Mouse (Mus musculus) adrenal gland, adult 8-10 months (tissue): ENCODE measurements around the gene Nwd2. TPM values are rescaled to one million over a fixed set of nuclear protein-coding genes. Genes with fewer than 3 reads are reported as not detected.

Source experiments
- DNase-seq: peaks from one replicate; pipeline ENCODE4 v3.0.0; 2022
- total RNA-seq, 4 experiments: library from RNA; stranded (reverse); gene quantifications; 2 replicates each; pipeline ENCODE4 v1.2.4; 2022

Gene Nwd2
- total RNA-seq = under 1 TPM in 1 of 4 experiments, not detected in 3; 0.03 TPM

DNA sequence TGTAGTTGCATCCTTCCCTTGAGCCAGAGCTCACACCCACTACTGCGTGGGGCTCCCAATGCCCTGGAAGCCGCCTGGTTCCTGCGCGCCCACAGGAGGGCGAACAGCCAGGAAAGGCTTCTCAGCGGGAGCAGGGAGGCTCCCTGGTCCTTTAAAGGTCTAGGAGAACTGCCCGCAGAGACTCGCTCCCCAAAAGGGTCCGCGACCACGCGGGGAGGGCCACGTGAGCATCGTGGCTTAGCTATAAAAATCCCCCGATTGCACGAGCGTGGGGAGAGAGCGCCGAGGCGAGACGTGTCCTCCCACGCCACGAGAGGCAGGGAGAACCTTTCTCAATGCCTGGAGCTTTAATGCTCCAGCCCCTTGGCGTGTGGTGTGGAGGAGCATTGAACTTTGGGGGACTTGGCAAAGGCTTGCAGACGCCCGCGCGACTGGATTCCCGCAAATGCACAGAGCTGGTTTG is at the start of gene Nwd2:
TSS of gene Nwd2 (plus strand) at position 33 of the 463 bp plus-strand sequence.
- DNase-seq = no peak

- DNase-seq = no peak
These were observed 41.5 kb upstream of the Nwd2 start for GRCm38 (mm10) chr5:63607447-63607846.

- no peak for DNase-seq
These were observed 31.9 kb upstream of the Nwd2 start for GRCm38 (mm10) chr5:63616792-63617668.

DNA sequence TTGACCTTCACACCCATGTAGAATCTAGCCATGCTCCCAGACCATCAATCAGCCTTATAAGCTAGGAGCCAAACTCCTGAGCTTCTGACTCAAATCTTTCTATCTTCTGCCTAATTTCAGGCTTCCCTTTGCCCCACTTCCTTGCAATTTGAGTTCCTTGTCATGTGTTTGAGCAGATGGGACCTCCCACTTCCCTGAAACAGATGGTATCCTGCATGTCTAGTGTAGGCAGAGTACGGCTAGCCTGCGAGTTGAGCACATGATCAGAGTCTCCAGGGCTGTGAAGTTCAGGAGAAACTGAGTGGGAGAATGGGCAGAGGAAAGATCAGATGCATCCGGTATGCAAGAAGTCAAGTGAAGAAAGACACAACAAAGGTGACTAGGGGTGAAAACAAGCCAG is 24.8 kb upstream of the Nwd2 start:
- DNase-seq = no peak

DNA sequence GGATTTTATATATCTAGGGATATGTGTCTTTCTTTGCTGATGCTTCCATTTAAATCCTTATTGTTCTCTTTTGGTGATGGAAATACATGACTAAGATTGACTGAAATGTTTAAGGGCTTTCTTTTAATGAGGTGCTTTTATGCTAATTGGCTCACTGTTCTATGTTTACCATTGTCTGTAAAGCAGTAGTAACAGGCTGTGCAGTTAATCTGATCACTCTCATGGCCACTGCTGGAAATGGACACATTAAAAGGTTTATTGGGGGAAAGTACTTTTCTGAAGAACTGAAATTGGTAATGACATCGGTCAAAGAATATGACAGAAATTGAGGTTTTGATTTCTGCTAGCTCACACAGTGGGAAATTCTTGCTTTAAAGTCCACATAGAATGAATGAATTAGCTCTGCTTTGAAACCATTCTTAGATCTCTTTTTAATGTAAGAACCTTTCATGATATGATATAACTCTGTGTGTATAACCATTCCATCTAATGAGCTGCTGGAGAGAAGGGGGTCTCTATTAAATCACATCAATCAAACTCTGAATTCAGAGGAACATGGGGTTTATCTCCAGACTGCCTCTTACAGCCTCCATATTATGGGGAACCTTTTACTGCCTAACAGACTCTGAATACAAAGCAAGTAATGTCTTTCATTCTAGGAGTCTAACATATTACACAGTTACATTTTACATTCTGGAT is 20.9 kb upstream of the Nwd2 start:
- no peak for DNase-seq

DNA sequence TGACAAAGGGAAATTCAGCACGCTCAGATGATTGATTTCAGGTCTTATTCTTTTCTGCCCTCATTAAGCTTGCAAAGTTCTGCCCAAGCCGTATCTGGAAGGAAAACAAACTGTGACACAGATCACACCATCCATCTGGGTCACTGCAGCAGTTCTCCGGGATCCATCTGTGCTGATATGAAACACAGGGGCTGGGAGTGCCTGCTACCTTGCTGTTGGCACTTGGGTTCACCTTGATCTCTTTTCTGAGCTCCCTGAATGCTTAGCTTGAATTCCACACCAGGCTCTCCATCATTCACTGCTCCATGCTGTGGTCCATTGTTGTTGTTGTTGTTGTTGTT is 20.4 kb upstream of the Nwd2 start:
- DNase-seq = no peak

DNA sequence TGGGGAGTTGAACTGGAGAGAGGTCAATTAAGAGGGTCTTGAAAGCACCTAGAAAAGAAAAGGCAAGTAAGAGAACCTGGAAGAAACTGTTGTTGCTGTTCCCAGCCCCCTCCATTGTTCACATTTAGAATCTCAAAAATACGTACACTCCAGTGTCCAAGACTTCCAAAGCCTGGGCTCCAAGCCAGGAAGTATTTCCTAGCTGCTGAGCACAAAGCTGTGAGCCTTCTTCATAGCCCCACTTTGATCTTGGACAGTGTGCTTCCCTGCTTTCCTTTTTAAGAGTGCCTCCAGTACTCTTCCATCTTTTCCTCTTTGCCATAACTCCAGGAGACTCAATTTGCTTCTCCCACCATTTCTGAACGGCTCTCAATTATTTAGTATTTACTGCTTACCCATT is 14.3 kb upstream of the Nwd2 start:
- DNase-seq = no peak

- DNase-seq = no peak
These were observed 715 bp upstream of the Nwd2 start for GRCm38 (mm10) chr5:63648187-63648586.

DNA sequence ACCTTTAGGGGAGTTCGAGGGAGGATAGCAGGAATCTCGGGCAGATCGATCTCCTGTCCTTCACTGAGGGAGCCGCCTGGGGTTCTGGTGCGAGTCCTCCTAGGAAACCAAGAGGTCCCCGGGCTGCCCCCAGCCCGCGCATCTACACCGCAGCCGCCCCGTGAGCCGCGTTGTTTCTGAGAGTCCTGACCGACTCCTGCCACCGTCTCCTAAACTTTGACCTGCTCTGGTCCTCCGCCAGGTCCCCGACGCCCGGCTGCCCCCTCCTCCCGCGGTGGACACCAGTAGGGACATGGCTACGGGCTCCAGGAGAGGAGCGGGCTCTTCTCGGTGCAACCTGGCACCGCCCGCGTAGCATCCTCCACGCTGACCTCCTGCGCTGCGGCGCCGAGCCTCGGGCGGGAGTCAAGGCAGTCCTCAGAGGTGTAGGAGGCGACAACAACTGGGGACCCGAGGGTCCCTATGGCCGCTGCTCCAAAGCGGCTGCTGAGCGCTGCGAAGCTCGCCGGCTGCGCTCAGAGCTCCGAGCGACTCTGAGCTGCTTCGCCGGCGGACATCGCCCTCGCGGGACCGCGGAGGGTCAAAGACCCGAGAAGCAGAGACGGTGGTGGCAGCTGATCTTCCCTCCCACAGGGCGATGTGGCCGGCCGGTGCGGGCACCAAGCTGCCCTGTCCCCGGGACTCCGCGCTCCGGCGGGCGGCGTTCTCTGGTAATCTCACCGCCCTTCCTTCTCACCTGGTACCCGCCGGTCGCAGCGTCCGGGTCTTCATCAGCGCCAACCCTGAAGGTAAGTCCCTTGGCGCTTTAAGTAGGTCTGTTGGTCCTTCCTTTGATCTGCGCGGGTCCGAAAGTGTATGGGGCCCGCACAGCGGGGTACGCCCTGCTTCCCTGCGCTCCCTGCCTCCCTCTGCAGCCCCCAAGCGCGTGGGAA is 897 bp downstream of the Nwd2 start:
- DNase-seq = no peak

DNA sequence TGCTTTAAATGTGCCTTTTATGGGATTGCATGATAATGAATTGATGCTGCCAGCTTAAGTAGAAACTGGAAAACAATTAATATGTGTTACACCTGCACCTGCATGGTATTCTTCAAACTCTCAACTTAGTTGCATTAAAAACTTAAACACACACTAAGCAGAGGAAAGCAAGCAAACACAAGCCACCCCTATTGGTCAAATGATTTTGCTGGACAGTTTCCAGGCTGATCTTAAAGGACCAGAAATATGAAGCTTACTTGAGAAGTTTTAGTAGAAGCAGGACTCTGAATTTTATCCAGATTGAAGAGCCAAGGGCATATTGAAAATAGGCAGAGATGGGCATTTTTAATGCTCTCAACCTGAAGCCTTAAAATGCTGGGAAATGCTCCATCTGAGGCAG is 2.9 kb downstream of the Nwd2 start:
- no peak for DNase-seq

DNA sequence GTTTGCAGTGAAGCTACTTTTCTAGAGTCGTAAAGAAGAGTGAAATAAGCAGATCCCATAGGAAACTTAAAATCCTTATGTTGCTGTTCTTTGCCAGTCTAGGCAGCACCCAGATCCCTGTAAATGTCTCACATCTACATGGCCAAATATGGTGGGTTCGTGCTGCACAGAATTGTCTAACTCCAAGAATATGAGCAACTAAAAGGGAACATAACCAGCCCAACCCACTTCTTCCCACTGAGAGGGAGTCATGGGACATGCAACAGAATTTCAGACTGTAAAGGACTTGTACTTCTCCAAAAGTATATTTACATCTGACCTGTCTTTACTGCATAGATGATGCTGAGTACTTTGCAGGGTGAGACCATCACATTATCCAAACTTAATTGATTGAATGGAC is 3.8 kb downstream of the Nwd2 start:
- DNase-seq = no peak

DNA sequence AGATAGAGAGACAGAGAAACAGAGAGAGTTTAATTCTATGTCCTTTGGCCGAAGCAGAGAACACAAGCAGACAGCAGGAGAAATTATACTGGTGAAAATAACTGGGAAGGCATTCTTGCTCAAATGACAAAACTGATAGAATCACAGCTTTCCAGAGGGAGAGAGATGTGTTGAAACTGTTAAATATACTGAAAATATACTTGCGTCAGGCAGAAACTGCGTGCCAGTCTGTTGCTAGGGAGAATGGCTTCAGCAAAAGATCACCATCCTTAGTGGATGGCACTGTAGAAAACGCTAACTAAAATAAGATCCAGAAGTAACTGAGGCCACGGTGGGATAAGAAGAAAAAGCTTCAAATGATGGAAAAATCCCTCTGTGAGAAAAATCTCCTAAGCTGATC is 18.0 kb downstream of the Nwd2 start:
- no peak for DNase-seq

DNA sequence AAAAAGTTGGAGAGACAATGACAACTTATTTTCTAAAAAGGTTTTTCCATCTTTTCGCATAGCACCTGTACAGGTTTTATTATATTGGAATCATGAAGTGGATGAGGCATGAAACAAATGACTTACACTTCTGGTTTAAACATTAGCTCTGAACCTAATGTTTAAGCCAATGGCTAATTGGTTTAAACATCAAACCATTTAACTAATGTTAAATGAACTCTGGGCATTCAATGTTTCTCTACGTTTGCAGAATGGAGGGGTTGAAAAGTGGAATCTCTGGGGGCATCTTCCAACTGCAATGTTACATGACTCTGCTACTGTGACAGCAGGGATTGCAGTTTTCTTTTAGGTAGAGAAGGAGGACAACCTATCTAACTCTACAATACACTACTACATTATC is 27.0 kb downstream of the Nwd2 start:
- DNase-seq = no peak

GRCm38 (mm10) chr5:63689084-63689483 is 40.2 kb downstream of the Nwd2 start:
- DNase-seq = no peak

GRCm38 (mm10) chr5:63696784-63697183 is 47.9 kb downstream of the Nwd2 start:
- no peak for DNase-seq

DNA sequence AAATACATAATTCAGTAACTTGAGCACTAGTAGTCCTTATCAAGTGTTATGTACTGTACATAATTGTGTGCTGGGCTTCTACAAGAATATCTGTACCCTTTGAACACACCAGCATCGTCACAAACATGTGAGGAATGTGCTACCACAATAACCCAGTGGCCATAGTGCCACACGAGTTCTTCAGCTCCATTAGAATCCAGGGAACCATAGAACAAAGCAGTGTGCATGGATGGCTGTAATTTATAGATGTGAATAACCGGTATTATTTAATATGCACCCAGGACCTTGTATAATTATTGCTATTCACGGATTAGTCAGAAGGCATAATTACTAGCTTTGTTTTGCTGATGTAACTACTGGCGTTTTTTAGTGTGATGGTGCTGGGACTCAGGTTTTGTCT is 48.3 kb downstream of the Nwd2 start:
- DNase-seq = no peak

- no peak for DNase-seq
These were observed 80.1 kb downstream of the Nwd2 start for GRCm38 (mm10) chr5:63728955-63729354.

GRCm38 (mm10) chr5:63735521-63735920 is 86.6 kb downstream of the Nwd2 start:
- DNase-seq = no peak

DNA sequence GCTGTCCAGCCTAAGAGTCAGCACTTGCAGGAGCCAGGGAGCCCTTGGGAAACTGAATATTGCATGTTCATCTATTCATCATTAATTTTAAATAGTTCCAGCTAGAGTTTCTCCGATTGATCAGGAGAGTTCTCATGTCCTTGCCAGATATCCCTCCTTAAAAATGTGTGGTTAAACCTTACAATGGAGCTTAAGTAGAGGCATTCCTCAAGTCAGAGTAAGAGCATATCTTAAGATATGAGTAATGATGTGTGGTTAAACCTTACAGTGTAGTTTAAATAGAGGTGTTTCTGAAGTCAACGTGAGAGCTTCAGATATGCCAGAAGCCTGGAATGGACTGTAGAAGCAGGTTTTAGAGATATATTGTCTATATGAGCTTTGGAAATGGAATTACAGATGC is 94.5 kb downstream of the Nwd2 start:
- DNase-seq = no peak

GRCm38 (mm10) chr5:63748299-63748698 is 99.4 kb downstream of the Nwd2 start:
- DNase-seq = no peak

DNA sequence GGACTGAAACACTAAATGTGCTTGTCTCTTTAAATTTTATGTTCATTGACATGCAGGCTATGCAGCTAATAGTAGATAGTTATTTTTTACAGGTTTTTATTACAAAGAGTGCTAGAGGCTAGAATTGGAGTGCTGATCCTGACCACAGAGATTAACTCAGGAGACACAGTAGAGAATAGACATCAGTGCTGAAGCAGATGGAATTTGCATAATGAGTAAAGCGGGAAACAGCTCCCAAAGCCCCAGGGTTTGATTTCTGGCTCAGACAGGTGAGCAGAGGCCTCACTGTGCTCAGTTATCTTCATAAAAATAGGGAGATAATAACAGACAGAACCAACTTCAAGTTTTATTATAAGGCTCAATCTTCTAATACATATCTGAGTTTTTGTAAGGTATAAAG is 99.9 kb downstream of the Nwd2 start:
- no peak for DNase-seq

DNA sequence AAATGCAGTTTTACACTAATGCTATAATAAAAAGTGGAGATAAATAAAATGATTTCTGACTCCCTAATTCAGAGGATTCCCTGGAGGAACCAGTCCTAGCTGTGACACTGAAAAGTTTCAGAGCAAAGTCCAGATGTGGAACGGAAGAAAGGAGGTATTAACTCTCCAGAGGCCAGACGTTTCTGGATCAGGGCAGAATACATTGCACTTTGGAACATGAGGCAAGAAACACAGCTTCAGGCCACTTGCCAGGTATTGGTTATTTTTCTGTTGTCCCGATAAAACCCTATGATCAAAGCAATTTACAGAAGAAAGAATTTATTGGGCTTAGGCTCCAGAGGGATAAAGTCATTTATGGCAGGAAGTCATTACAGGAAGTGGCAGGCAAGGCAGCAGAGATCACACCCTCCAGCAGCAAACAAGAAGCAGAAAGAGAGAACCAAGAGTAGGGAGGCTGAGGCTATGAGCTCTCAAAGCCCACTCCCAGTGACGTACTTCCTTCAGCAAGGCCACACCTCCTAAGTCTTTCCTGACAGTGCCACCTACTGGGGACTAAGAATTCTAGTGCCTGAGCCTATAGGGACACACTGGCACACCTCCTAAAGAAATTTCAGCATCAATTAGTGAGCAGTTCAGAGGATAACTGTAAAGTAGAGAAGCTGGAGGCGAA is 106.3 kb downstream of the Nwd2 start:
- DNase-seq = no peak
